Mouse (Mus musculus) lung, adult 2 months (tissue): ENCODE measurements around the gene Mertk.

ENCODE experiments used
- CTCF ChIP-seq: fragments of 200-500 bp; IDR thresholded peaks from 2 replicates; pipeline ENCODE4 v1.5.1; 2011; ENCODE audit warnings: mild to moderate bottlenecking, low read length, control low read depth; ENCODE audit not compliant: insufficient read depth
- POLR2A ChIP-seq: fragments of 200-500 bp; IDR thresholded peaks from 2 replicates; pipeline ENCODE4 v1.6.1; 2011; ENCODE audit warnings: low read depth, mild to moderate bottlenecking, control low read depth, low read length, borderline replicate concordance; ENCODE audit errors: extremely low read depth

GRCm38 (mm10) chr2:128827787-128828186, 129.0 kb downstream of the Mertk start:
- TF ChIP-seq CTCF (no peak), POLR2A (no peak)
